23 mouse cellular contexts compared by ENCODE assay signal in the genomic region with DNA sequence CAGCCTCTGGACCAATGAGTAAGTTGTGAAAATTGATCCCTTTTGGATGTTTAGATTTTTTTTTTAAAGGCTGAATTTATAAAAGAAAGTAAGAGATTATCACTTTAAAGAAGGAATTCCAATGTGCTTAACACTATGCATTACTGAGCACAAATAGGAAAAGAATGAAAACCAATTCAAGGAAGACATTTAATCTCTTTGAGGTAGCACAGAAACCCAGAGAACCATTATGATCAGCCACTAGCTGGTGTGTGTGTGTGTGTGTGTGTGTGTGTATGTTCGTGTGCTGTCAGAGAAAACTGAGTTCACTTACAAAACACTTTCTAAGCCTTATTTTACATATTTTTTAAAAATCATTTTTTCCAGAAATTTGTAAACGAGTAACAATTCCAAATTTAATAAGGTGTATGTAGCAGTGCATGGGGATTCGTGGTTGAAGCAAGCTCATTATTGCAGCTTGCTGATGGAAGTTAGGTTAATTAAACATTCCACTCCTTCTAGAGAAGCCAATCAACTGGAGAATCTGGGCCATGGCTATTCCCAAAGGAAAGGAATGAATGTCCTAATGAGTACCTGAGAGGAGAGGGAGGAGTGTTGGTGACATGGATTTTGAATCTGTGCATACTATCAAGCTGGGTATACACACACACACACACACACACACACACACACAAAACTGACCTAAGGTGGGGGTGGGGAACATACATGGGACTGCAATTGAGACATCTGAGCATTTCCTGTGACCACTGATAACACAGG.
DNase-seq lines count a peak whose midpoint lies in the region; ATAC-seq and TF ChIP-seq lines count a peak whose summit lies in the region.
"Had no signal": no experiment of that assay in that cellular context is flagged by ENCODE, and none has a peak within 500 bp of the region (broad histone marks: within the 10 kb centered on the region; RNA-seq: fewer than 3 reads in every experiment).

No protein-coding gene starts in this region.

- no peak for TF ChIP-seq CTCF in forebrain, postnatal 0 days (IDR thresholded peaks at IDR 0.05; ENCODE audit: low read depth)
- no peak for TF ChIP-seq CTCF in intestine, postnatal 0 days (IDR thresholded peaks at IDR 0.05; ENCODE audit: low read depth)

- peak; percentile 18; the same call in 1 of the 2 replicates for ATAC-seq in forebrain, embryonic 14.5 days
- no peak for ATAC-seq in forebrain, postnatal 0 days
- ATAC-seq in neural tube, embryonic 15.5 days (ENCODE audit: low FRiP score): peak; percentile 46; the same call in 1 of the 2 replicates
- peak; percentile 58; the same call in 1 of the 2 replicates for ATAC-seq in midbrain, embryonic 15.5 days (replicated peaks)
- no peak for ATAC-seq in intestine, postnatal 0 days
- ATAC-seq: liver, postnatal 0 days had no signal

- WGBS in forebrain, embryonic 14.5 days: 17% methylated on average over 3 of the region's 3 CpGs
- WGBS in forebrain, postnatal 0 days: 33% methylated on average over 3 of the region's 3 CpGs
- WGBS in neural tube, embryonic 15.5 days: 63% methylated on average over 3 of the region's 3 CpGs
- 37% methylated on average over 3 of the region's 3 CpGs for WGBS in midbrain, embryonic 15.5 days
- WGBS in intestine, postnatal 0 days: 77% methylated on average over 3 of the region's 3 CpGs

- no peak overlapping the region for H3K4me3 ChIP-seq in forebrain, embryonic 14.5 days (ENCODE audit: low read depth, low read length)
- H3K4me3 ChIP-seq in forebrain, postnatal 0 days (ENCODE audit: low read depth, low read length): no peak overlapping the region
- H3K4me3 ChIP-seq in neural tube, embryonic 15.5 days (replicated peaks): no peak overlapping the region
- no peak overlapping the region for H3K4me3 ChIP-seq in midbrain, embryonic 15.5 days
- H3K4me3 ChIP-seq in intestine, postnatal 0 days (ENCODE audit: low read depth, low read length): no peak overlapping the region
- H3K4me3 ChIP-seq: embryonic facial prominence, embryonic 13.5 days; kidney, embryonic 15.5 days; limb, embryonic 12.5 days had no signal

- H3K27me3 ChIP-seq in forebrain, embryonic 14.5 days (replicated peaks; ENCODE audit: control insufficient read depth, insufficient read depth, low read length): no peaks in the 10 kb centered on the region
- H3K27me3 ChIP-seq in forebrain, postnatal 0 days (ENCODE audit: insufficient read depth, low read length): no peaks in the 10 kb centered on the region
- no peaks in the 10 kb centered on the region for H3K27me3 ChIP-seq in neural tube, embryonic 15.5 days (replicated peaks)
- H3K27me3 ChIP-seq in midbrain, embryonic 15.5 days (replicated peaks): no peaks in the 10 kb centered on the region
- H3K27me3 ChIP-seq in intestine, postnatal 0 days (replicated peaks; ENCODE audit: control insufficient read depth, insufficient read depth, low read length): no peaks in the 10 kb centered on the region
- H3K27me3 ChIP-seq: embryonic facial prominence, embryonic 13.5 days; kidney, embryonic 15.5 days; limb, embryonic 12.5 days had no signal

- H3K4me1 ChIP-seq in forebrain, embryonic 14.5 days (ENCODE audit: control insufficient read depth, insufficient read depth, low read length): no peaks in the 10 kb centered on the region
- no peaks in the 10 kb centered on the region for H3K4me1 ChIP-seq in forebrain, postnatal 0 days (ENCODE audit: insufficient read depth)
- H3K4me1 ChIP-seq in neural tube, embryonic 15.5 days: no peaks in the 10 kb centered on the region
- no peaks in the 10 kb centered on the region for H3K4me1 ChIP-seq in midbrain, embryonic 15.5 days
- H3K4me1 ChIP-seq in intestine, postnatal 0 days (replicated peaks; ENCODE audit: control insufficient read depth, insufficient read depth, low read length): no peaks in the 10 kb centered on the region
- H3K4me1 ChIP-seq: embryonic facial prominence, embryonic 13.5 days; kidney, embryonic 15.5 days; limb, embryonic 12.5 days had no signal

- H3K9ac ChIP-seq in forebrain, embryonic 14.5 days (ENCODE audit: low read length): no peak overlapping the region
- no peak overlapping the region for H3K9ac ChIP-seq in forebrain, postnatal 0 days
- H3K9ac ChIP-seq in neural tube, embryonic 15.5 days (replicated peaks): no peak overlapping the region
- H3K9ac ChIP-seq in midbrain, embryonic 15.5 days: no peak overlapping the region
- no peak overlapping the region for H3K9ac ChIP-seq in intestine, postnatal 0 days (ENCODE audit: low read depth, low read length)
- H3K9ac ChIP-seq: embryonic facial prominence, embryonic 13.5 days; kidney, embryonic 15.5 days; limb, embryonic 12.5 days; liver, postnatal 0 days had no signal

- no peaks in the 10 kb centered on the region for H3K36me3 ChIP-seq in forebrain, embryonic 14.5 days (ENCODE audit: control insufficient read depth, insufficient read depth, low read length)
- H3K36me3 ChIP-seq in forebrain, postnatal 0 days (ENCODE audit: insufficient read depth): no peaks in the 10 kb centered on the region
- H3K36me3 ChIP-seq in neural tube, embryonic 15.5 days: peaks cover 3% of the 10 kb centered on the region; the same call in 1 of the 2 replicates
- H3K36me3 ChIP-seq in midbrain, embryonic 15.5 days (replicated peaks): no peaks in the 10 kb centered on the region
- H3K36me3 ChIP-seq in intestine, postnatal 0 days (ENCODE audit: control insufficient read depth, insufficient read depth): no peaks in the 10 kb centered on the region
- H3K36me3 ChIP-seq: embryonic facial prominence, embryonic 13.5 days; G1E; kidney, embryonic 15.5 days; limb, embryonic 12.5 days had no signal

- DNase-seq in forebrain, embryonic 14.5 days (ENCODE audit: low spot score): no peak
- no peak for DNase-seq in forebrain, postnatal 0 days
- DNase-seq in neural tube, embryonic 10.5 days (ENCODE audit: extremely low spot score, low spot score): no peak
- DNase-seq in urinary bladder, postnatal 14 days (ENCODE audit: low spot score): no peak
- DNase-seq: adrenal gland, adult 8-10 months; B cell, adult 2 months; cerebellum, adult 2 months; cerebellum, postnatal 25 days; gastrocnemius, postnatal 14 days; heart, adult 11 months; kidney, adult 11 months; kidney, postnatal 36 days; liver, postnatal 0 days; lung, postnatal 10 days had no signal

- no peaks in the 10 kb centered on the region for H3K9me3 ChIP-seq in forebrain, embryonic 14.5 days (replicated peaks; ENCODE audit: control insufficient read depth, low read length)
- no peaks in the 10 kb centered on the region for H3K9me3 ChIP-seq in forebrain, postnatal 0 days (ENCODE audit: low read length)
- H3K9me3 ChIP-seq in neural tube, embryonic 15.5 days (replicated peaks): no peaks in the 10 kb centered on the region
- no peaks in the 10 kb centered on the region for H3K9me3 ChIP-seq in midbrain, embryonic 15.5 days
- no peaks in the 10 kb centered on the region for H3K9me3 ChIP-seq in intestine, postnatal 0 days (ENCODE audit: control insufficient read depth)
- H3K9me3 ChIP-seq: embryonic facial prominence, embryonic 13.5 days; kidney, embryonic 15.5 days; limb, embryonic 12.5 days had no signal

- no peak overlapping the region for H3K27ac ChIP-seq in forebrain, embryonic 14.5 days (ENCODE audit: low read depth, low read length)
- no peak overlapping the region for H3K27ac ChIP-seq in forebrain, postnatal 0 days (ENCODE audit: low read depth, low read length)
- peak overlapping the region; percentile 45; the same call in 1 of the 2 replicates for H3K27ac ChIP-seq in neural tube, embryonic 15.5 days (replicated peaks)
- no peak overlapping the region for H3K27ac ChIP-seq in midbrain, embryonic 15.5 days
- H3K27ac ChIP-seq in intestine, postnatal 0 days (ENCODE audit: low read depth, low read length): no peak overlapping the region
- H3K27ac ChIP-seq: embryonic facial prominence, embryonic 13.5 days; kidney, embryonic 15.5 days; limb, embryonic 12.5 days had no signal

- H3K4me2 ChIP-seq in forebrain, embryonic 14.5 days (ENCODE audit: low read length): no peak overlapping the region
- no peak overlapping the region for H3K4me2 ChIP-seq in forebrain, postnatal 0 days (ENCODE audit: low read depth)
- H3K4me2 ChIP-seq in neural tube, embryonic 15.5 days: no peak overlapping the region
- H3K4me2 ChIP-seq in midbrain, embryonic 15.5 days: no peak overlapping the region
- H3K4me2 ChIP-seq in intestine, postnatal 0 days (replicated peaks; ENCODE audit: low read depth): no peak overlapping the region
- H3K4me2 ChIP-seq: embryonic facial prominence, embryonic 13.5 days; heart, embryonic 11.5 days; kidney, embryonic 15.5 days; limb, embryonic 12.5 days; liver, embryonic 11.5 days had no signal

Comparison
In these comparisons a context has a peak if more than half of its experiments do, and no peak if none do; other contexts are left out.
1. ATAC-seq: peak in forebrain, embryonic 14.5 days (single experiment), neural tube, embryonic 15.5 days (single experiment) and midbrain, embryonic 15.5 days (single experiment); none in forebrain, postnatal 0 days (single experiment) and intestine, postnatal 0 days (single experiment).